Mouse (Mus musculus): ENCODE measurements around the gene Wwox.
A peak's percentile ranks its signal among the peaks of the same experiment; 100 is the strongest.

The Wwox gene

DNA sequence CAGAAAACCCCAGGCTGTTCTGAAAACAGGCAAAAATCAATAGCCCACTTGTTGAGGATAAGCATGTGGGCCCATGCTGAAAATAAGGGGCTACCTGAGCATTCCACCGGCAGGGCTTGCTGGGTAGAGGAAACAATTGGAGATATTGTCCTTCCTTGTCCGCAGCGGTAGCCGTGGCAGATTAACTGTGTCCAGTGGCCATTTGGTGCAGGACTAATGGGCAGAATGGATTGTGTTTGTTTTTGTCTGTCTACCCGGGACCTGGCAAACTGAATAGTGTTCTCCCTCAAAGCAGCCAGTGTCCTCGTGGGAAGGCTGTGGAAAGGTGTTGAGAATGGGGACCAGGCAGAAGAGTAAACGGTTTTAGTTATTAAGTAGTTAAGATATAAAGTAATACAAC lies 416.4 kb downstream of the Wwox start:
- no peak for DNase-seq (ENCODE audit: low spot score)

DNA sequence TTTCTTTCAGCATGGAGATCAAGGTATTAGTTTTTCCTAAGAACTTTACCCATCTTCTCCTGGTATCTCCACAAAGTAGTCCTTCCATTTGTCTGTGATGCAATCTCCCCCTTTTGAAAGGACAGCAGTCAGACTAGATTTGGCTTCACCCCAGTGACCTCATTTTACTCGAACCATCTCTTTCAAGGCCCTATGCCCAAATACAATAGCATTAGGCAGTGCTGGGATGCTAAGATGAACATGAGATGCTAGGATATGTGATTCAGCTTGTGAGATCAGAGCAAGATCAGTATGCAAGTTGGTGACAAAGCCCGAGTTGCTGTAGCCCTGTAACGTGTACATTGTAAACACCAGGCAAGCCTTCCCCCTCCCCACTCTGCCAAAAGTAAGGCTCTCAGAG lies 426.5 kb downstream of the Wwox start:
- peak; percentile 87 for DNase-seq (ENCODE audit: low spot score)

DNA sequence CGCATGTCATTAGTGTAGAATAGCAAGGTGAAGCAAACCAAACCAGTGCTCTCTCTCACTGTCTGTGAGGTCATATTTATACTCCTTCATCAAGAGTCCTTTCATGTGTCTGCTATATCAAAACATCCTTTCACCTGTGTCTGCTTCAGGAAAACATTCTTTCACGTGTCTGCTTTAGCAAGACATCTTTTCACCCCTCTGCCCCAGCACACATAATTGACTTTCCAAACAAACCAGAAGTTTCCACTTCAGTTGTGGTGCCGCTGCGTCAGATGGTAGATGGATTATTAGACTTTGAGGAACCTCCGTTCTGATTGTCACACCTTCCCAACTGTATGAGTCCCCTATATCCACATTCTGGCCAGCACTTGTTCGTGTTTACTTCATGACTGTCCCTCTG lies 429.9 kb downstream of the Wwox start:
- no peak for DNase-seq (ENCODE audit: low spot score)

DNA sequence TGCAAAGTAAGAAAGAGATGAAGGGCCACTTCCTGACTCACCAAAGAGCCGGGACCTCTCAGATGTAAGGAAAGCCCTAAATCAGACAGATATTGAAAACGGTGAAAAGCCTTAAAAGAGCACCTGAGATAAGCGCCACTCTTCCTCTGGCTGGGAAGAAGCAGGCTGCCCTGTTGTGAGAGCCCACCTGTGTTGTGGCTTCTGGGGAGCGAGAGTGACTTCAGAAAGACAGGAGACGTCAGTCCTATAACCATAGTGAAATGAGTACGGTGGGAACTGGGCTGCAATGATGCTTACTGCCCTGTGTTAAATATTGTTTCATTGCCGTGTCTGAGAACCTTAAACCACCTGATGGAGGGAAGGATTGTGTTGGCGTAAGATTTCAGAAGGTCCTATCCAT lies 431.0 kb downstream of the Wwox start:
- no peak for DNase-seq (ENCODE audit: low spot score)

DNA sequence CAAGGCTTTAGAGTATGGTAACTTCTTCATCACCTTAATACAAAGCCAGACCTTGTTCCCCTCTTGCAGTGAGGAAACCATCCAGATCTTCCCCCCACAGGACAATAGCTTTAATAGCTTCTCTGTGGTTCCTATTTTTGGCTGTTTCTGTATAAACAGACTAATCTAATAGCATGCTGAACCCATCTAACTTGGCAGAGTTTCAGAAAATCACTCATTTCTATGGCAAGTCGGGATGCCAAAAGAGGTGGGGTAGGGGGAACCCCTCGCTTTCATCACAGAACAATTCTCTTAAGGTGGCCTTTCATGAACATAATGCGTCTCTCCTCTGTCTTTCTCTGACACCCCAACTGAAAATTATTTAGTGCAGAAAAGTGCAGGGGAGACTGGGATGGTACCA lies 433.0 kb downstream of the Wwox start:
- no peak for DNase-seq (ENCODE audit: low spot score)

DNA sequence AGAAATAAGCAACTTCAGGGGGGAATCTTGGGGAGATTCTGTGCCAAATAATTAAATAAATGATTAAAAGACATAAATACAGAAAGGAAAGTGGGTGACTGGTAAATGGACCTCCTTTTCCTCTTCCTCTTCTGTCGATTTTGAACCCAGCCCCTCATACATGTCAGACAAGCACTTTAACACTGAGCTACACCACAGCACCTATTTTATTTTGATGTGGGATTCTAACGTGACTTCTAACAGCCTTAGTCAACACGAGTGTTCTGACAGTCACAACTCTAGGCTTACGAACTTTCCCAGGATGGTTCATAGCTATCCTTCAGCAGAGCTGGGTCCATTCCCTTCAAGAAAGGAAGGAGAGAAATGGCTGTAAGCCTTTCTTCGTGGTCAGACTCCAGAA lies 435.7 kb downstream of the Wwox start:
- DNase-seq (ENCODE audit: low spot score): no peak

DNA sequence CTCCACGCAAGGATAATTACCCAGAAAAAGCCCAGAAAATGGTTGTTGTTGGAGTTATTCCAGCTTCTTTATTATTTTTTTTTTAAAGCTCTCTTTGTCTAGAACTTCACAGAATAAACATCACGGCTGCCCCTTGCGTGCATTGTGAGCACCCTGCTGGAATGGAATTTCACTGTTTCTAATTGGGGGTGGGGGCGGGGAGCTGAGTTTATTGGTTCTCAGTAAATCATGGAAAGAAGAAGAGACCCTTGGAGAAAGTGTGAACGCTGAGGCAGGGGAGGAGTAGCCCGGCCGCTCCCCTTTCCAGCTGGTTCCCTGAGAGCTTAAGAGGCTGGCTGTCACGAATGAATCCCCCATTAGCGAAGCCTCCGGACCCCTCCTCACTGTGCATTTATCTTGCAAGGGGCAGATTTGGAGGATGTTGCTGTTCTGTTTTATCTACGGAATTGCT lies 436.7 kb downstream of the Wwox start:
- DNase-seq (ENCODE audit: low spot score): peak; percentile 71

DNA sequence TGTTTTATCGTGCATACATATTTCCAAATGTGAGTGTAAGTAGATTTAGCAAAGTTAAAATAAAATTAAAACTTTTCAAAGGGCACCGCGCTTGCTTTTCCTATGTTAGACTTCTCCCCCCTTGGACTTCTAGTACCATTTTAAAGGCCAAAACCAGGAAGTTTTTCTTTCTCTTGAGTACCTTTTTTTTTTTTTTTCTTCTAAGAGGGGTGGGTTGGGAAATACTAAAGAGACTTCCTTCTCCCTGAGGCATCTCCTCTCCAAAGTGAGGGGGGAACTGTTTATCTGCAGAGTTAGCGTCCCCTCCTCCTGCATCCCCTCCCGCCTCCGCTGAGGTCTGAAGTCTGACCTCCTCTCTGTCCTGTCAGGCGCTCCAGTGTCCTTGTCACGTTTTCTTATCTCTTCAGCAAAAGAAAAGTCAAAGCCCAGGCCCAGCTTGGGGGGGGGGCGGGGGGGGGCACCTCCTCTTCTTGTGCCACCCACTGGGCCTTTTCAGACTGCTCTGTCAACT lies 437.3 kb downstream of the Wwox start:
- DNase-seq (ENCODE audit: low spot score): no peak

DNA sequence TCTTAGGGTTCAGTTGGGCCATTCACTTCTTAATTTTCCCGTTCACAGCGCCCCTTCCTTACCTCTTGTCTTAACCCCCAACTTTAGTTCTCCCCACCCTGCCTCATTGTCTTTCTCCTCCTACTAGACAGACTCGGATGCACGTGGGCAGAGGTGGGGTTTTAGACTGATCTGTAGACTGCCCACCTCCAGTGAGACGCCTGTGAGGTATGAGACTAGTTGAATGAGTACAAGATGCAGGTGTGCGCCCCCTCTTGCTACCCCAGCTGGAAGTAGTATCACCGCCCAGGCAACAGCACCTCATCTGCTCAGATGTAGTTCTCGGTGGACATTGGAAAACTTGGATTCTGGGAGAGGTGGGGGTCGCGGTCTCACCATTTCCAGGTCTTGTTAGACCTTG lies 437.8 kb downstream of the Wwox start:
- no peak for DNase-seq (ENCODE audit: low spot score)

DNA sequence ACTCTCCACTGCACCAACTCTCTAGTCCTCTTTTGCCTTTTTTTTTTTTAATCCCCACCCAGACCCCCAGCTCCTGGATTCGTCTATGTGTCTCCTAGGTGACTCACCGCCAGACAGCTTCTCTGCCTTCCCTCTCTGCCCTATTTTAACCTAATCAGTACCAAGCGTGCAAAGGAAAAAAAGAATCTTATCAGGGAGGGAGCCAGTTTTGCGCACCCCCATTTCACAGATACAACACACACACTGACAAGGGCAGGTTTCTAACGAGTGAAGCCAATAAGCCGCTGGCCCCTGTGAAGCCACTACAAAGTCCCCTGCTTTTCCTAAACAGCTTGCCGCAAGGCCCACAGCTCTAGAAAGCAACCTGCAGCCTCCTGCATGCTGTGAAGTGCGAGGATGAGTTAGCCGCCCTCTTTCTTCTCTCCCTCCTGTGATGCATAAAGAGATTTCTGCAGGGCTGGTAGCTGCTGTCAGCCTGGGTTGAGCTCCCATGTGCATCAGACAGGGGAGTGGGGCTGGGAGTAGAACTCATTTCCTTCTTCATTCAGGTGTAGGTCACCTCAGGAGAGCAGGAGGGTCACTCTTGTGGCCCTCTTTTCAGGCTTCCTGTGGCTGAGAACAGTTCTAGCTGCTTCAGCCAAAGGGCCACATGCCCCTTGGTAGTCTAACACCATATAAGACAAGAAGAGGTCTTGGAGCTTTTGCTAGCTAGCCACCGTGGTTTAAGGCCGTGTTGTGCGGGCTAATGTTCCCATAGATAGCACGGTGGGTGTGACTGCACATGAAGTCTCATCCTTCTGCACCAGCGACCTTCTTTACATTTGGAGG lies 439.2 kb downstream of the Wwox start:
- no peak for DNase-seq (ENCODE audit: low spot score)

DNA sequence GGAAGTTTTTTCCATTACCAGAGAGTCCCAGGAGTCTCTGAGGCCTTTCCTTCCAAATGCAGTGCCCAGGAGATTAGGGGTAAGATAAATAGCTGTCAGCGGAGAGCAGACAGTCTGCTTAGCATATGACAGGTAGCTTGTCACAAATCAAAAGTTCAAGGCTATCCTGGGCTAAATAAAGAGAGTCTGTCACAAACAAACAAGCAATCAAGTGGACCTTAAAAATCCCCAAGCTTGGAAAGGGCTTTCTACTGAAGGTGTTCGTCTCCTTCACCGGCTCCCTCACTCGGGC lies 439.8 kb downstream of the Wwox start:
- DNase-seq (ENCODE audit: low spot score): no peak

DNA sequence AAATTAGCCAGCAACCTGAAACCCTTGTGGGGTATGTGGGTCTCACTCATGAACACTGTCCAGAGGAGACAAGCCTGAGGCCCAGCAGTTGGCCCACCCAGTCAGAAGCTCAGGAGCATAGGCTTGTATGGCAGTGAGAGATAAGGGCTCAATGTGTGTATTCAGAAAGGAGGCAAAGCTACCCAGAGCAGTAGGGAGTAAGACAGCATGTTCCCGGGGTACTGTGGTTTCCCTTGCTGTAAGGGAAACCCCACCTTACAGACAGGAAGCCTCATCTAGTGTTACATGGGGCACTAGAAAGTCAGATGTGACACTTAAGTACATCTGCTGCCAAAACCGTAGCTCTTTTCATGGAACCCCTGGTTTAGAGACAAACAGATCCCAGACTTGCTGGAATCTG lies 440.2 kb downstream of the Wwox start:
- no peak for DNase-seq (ENCODE audit: low spot score)

DNA sequence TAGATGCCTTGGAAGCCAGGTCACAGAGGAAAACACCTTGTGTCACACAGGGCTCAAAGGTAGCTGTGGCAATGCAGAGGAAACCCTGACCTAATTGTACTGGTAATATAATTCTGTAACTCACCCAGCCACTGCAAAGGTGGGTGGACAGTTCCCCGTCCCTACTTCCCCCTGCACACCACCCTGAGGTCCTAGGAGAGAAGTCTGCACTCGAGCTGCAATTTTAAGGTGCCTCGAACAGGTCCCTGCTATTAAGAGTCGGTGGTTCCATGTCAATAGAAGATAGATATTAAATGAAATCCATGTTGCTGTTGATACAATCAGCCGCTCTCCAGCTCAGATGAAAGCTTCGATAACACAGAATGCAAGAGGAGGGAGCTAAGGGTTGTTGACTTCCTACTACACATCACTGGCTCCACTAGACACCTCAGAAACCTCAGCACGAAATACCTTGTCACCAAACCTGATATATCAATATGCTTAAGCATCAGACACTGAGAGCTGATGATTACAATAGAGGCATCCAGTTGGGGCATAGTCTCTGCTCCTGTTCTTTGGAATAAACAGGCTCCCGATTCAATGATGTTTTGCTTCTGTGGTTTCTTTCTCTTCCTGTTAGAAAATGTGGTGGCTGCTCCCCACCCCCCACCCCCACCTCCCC lies 441.1 kb downstream of the Wwox start:
- no peak for DNase-seq (ENCODE audit: low spot score)

DNA sequence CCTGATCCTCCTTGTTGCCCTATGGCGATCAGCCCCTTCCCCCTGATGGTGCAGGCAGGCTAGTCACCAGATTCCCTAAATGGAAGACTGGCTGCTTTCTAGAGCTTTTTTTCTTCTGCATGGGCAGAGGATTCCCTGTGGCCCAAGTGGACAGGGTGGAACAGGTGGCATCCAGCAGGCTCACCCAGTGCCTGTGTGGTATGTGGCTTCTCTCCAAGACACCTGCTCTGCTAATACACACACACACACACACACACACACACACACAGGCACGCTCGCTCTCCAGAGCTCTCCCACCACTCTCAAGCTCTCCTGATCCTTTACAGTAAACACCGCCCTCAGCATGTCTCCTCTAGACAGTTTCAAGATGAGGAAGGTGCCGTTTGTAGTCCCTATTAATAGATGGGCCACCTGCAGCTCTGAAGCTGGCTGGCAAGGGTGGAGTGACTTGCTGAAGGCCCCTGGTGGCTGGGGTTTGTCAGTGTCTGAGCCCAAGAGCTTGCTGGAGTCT lies 442.5 kb downstream of the Wwox start:
- DNase-seq (ENCODE audit: low spot score): no peak

DNA sequence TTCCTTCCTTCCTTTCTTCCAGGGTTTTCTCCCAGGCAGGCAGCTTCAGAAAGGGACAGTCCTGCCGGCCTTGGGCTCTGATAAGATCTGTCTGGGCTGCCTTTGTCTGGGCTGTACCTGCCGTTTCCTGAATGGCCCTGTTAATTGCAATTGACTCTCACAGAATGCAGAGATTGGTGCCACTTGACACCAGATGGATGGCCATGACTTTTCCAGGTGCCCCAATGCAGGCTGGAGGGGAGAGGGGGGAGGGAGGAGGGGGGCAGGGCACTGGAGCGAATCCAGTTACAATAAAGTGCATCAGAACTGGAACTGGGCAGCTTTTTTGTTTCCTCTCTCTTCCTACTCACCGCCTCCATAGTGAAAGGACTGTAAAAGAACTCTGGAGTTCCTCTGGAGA lies 443.0 kb downstream of the Wwox start:
- no peak for DNase-seq (ENCODE audit: low spot score)

DNA sequence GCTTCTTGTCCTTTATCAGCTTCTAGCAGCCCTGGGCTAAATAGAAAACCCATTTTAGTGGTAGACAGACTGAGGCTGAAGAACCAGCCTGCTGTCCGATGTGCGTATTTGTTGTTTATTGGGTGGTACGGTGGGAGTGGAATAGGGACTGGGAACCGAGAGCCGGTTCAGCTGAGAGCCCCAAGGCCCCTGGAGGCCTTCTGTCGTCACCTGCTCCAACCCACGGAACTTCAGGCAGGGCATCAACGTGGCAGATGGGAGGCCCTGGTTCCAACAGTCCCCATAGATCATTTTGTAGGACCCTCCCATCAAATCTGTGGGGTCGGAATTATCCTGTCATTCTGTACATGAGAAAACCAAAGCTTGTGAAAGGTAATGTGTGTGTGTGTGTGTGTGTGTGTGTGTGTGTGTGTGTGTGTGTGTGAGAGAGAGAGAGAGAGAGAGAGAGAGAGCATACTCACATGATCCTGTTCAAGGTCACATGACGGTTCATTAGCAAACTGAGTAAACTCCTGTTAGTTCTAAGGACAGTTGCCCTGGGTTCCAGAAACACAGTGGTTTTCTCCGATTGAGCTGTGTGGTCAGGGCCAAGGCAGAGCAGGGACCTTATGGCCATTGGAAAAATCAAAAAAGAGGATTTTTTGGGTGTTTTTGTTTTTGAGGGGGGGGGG lies 443.6 kb downstream of the Wwox start:
- DNase-seq (ENCODE audit: low spot score): no peak

DNA sequence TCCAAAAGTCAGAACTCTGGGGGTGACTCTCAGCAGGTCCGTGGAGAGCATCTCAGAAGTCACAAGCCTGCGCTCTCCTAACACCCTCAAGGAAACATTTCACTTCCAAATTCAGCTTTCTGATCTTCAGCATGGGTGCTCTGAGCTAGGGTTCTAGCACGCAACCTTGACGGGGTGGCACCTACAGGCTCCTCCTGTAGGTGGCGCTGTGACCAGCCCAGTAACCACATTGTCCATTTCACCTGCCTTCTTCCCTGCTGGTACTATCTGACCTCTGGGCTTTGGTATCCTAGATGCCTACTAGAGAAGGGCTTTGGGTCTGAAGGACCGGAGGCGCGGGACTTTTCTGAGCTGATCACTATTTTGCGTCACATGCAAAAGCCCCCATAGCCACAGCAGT lies 444.5 kb downstream of the Wwox start:
- DNase-seq (ENCODE audit: low spot score): no peak

DNA sequence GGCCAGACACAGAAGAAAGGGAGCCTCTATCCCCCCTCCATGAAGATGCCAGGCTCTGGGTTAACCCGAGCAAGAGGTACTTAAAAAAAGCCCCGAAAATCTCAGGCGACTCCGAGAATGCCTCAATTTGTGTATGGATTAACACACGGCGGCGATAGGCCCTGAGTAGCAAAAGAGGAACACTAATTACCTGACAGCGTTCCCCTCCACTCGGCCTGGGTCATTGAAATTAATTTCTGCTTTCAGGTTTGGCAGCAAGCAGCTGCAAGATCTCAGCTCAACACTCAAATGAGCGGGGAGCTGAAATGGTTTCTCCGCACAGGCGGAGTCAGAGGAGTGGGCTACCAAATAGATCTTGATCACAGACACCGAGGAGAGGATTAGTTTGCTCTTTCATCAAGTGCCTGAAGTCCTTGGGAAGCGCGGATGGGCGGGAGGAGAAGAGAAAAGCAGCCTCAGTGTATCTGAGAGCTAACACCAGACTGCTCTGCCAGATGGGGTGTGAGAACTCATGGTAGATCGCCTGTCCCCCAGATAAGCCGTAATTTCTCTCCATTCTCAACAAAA lies 445.7 kb downstream of the Wwox start:
- DNase-seq (ENCODE audit: low spot score): no peak

DNA sequence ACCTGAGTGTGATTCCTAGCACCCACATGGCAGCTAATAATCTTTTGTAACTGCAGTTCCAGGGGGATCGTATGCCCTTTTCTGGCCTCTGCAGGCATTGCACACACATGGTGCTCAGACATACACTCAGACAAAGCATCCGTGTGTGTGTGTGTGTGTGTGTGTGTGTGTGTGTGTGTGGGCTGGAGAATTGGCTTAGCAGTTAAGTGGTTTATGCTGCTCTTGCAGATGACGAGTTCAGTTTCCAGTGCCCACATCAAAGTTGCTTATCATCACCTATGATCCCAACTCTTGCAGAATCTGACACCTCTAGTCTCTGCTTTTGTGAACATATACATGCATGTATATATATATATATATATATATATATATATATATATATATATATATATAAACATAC lies 448.9 kb downstream of the Wwox start:
- no peak for DNase-seq (ENCODE audit: low spot score)

DNA sequence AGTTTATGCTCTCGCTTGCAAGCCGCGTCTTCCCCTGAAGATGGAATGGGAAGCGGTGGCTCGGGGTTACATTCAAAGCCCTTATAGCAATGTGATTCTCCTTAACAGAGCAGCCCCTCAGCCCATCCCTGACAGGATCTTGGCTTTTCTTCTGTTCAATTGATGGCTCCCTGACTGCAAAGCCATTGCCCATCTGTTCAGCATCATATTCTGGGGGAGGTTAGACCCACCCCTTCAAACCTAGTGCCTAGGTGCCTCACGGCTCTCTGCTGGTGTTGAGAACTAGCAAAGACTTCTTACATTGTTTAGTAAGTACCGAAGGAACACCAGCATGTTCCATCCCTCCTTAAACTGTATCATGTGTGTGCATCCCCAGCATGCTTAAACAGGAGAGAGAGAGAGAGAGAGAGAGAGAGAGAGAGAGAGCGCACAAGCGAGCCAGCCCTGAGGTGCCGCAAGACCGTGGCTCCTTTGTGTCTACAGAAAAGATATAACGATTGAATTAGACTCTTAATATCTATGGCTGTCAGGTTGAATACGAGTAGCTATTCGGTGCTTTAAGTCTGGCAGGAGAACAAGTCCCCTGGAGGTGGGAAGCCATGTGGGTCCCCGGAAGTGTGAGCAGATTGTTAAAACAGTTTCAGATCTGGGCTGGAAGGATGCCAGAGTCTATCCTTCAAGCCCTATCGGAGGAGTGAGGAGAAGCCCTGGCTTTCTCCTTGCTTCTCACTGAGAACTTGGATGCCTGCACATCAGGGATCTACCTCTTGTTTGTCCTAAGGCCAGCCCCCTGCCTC lies 450.3 kb downstream of the Wwox start:
- DNase-seq (ENCODE audit: low spot score): no peak

DNA sequence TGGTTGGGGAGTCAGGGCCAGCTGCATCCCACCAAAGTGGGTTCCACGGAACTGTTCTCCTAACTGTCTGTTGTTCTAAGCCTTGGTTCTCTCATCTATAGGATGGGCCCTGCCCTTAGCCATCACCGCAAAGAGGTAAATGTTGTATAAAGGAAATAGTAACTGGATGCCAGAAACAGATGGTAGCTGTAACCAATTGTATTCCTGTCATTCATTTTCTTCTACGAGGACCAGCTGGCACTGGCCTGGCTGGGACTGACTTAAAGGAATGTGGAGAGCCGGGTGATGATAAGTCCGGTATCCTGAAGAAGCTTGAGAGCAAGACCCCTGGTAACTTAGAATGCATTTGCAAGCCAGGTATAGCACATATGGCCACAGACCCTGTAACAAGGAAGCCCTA lies 451.0 kb downstream of the Wwox start:
- DNase-seq (ENCODE audit: low spot score): no peak

DNA sequence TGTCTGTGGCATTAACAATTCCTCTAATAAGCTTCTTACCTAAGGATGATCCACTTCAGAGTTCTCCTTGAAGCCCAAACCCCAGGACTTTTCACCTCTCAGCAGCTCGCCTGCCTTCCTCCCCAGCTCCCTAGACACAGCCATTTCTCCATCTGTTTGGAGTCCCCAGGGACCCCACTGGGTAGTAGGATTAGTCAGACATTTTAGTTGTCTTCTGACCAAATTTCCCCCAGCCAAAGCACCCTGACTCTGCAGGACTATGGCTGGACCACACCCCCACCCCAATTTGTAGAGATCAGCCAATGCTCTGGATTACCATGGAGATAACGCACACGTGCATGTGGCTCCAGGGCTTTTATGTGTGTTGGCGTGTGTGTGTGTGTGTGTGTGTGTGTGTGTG lies 451.8 kb downstream of the Wwox start:
- no peak for DNase-seq (ENCODE audit: low spot score)

Measured in retina, embryonic 14.5 days (tissue).